Mouse (Mus musculus) CD4-positive, CD25-positive, alpha-beta regulatory T cell (primary cell): ENCODE measurements around the gene Icosl. TPM values are rescaled to one million over a fixed set of nuclear protein-coding genes. Genes with fewer than 3 reads are reported as not detected.

Experiments
- polyA plus RNA-seq: library from polyadenylated mRNA; unstranded; fragments of 100-300 nt; shearing (Covaris generic); gene quantifications from one replicate; pipeline ENCODE4 v1.2.1, GENCODE M21; 2017

The Icosl gene
- 8.9 TPM for polyA plus RNA-seq

DNA sequence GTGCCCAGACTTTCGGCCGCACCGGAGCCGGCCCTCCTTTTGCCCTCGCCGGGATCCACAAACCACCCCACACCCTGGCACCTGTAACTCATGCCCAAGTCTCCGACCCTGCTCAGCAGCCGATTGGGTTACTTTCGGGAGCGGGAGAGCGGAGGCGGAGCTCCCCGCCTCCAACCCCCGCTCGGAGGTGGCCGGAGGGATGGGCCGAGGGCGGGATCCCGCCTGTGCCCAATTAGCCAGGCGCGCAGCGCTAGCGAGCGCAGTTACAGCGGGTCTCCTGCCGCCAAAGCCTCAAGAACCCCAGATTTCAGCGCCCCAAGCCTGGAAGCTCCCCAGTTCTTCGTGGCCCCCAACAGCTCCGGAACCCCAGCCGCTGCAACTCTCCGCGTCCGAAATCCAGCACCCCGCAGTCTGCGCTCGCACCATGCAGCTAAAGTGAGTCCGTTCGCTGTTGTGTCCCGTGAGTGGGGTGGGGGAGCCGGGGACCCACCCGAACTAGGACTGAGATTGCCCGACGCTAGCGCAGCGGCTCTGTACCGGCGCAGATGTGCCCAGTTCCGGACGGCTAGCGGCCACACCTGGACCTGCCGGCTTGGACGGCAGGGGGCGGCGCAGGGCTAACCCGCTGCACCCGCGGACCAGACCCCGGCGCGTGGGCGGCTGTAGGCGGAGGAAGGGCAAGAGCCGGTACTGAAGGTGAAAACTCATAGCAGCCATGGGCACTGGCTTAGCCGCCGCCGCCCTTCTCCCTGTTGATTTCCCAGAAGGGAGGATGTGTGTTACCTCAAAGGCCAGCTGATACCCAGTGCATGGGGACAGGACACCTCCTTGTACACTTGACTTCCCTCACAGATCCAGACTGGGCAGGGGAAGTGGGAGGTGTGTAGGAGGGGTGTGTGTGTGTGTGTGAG, at the start of gene Icosl:
Gene Icosl, plus strand, starts transcription at position 202 of the 911 bp plus-strand sequence.

GRCm38 (mm10) chr10:78041647-78042046, 27.5 kb upstream of the Icosl start, which contains the start of gene Dnmt3l:
Dnmt3l (plus strand) TSS chr10:78041947.

GRCm38 (mm10) chr10:78043406-78043836, 25.7 kb upstream of the Icosl start, which contains the start of gene Aire:
Aire (minus strand) TSS chr10:78043610.

Other genes with a start within 250 kb of the Icosl start
- not detected for gene Krtap10-4, start 242.2 kb upstream of the Icosl start, polyA plus RNA-seq
- gene Krtap10-10, start 233.4 kb upstream of the Icosl start, polyA plus RNA-seq: not detected
- not detected for gene Gm36176, start 222.5 kb upstream of the Icosl start, polyA plus RNA-seq
- gene Gm10318, start 216.4 kb upstream of the Icosl start, polyA plus RNA-seq: not detected
- gene Gm3285, start 207.3 kb upstream of the Icosl start, polyA plus RNA-seq: not detected
- gene Lrrc3, start 166.8 kb upstream of the Icosl start, polyA plus RNA-seq: 0.11 TPM
- gene Trpm2, start 98.7 kb upstream of the Icosl start, polyA plus RNA-seq: 0.49 TPM
- gene 1810043G02Rik, start 90.8 kb upstream of the Icosl start, polyA plus RNA-seq: 8.2 TPM
- gene Pfkl, start 59.2 kb upstream of the Icosl start, polyA plus RNA-seq: 69.3 TPM
- gene Dnmt3l, start 27.4 kb upstream of the Icosl start, polyA plus RNA-seq: not detected
- gene Aire, start 25.7 kb upstream of the Icosl start, polyA plus RNA-seq: 0.34 TPM
- 71.3 TPM for gene D10Jhu81e, start 100.5 kb downstream of the Icosl start, polyA plus RNA-seq
- gene Pwp2, start 115.8 kb downstream of the Icosl start, polyA plus RNA-seq: 28.0 TPM
- gene Trappc10, start 175.3 kb downstream of the Icosl start, polyA plus RNA-seq: 40.8 TPM